Comparison of ENCODE assay signal across 8 mouse cellular contexts in genomic region chr1:191905637-191906533, GRCm38 (mm10). TPM values are rescaled to one million over a fixed set of nuclear protein-coding genes. Genes with fewer than 3 reads are reported as not detected.
DNase-seq lines count a peak whose midpoint lies in the region; ATAC-seq and TF ChIP-seq lines count a peak whose summit lies in the region.

No protein-coding gene starts in this region.

- peak overlapping the region; percentile 96 for H3K27ac ChIP-seq in layer of hippocampus, adult 2 months
- H3K27ac ChIP-seq in intestine, postnatal 0 days (ENCODE audit: low read depth, low read length): peak overlapping the region; percentile 89
- peak overlapping the region; percentile 72 for H3K27ac ChIP-seq in neural tube, embryonic 15.5 days (replicated peaks)

- 0 out of 2 replicates have a peak, but pooled peaks cover 3% of the 10 kb centered on the region for H3K4me1 ChIP-seq in intestine, postnatal 0 days (replicated peaks; ENCODE audit: control insufficient read depth, insufficient read depth, low read length)
- H3K4me1 ChIP-seq in lung, adult 2 months (ENCODE audit: control insufficient read depth, insufficient read depth, low read length): peaks cover 13% of the 10 kb centered on the region
- peaks cover 42% of the 10 kb centered on the region for H3K4me1 ChIP-seq in neural tube, embryonic 15.5 days

- intact Hi-C loops in left cerebral cortex, postnatal 25 days (cut with DNase I): loop anchor here (5.0 kb wide), 1 partner anchor 46 kb away; no protein-coding TSS in a partner anchor

- in situ Hi-C loops in Patski (cut with MboI; ENCODE audit: low pct_unique_long_range_greater_than_20kb): no loop called here

- H3K9ac ChIP-seq in intestine, postnatal 0 days (ENCODE audit: low read depth, low read length): peak overlapping the region; percentile 68
- peak overlapping the region; percentile 83 for H3K9ac ChIP-seq in neural tube, embryonic 15.5 days (replicated peaks)

- ATAC-seq in Patski: peak; percentile 38
- ATAC-seq in erythroblast, adult 5-6 weeks (replicated peaks; ENCODE audit: low FRiP score, poor library complexity, severe bottlenecking): peak; percentile 22; the same call in 1 of the 2 replicates
- peak; percentile 78 for ATAC-seq in intestine, postnatal 0 days
- ATAC-seq in neural tube, embryonic 15.5 days (ENCODE audit: low FRiP score): peak; percentile 64

- POLR2A ChIA-PET in Patski (lab: Charles Lee): interaction anchor here (0.9 kb wide), 1 partner anchor 39 kb away, joined by 4 read pairs; no protein-coding TSS in a partner anchor

- H3K4me3 ChIP-seq in layer of hippocampus, adult 2 months: peak overlapping the region; percentile 77
- peak overlapping the region; percentile 75 for H3K4me3 ChIP-seq in intestine, postnatal 0 days (ENCODE audit: low read depth, low read length)
- peak overlapping the region; percentile 68 for H3K4me3 ChIP-seq in lung, adult 2 months (replicated peaks; ENCODE audit: extremely low read depth, low read depth, low read length)
- H3K4me3 ChIP-seq in neural tube, embryonic 15.5 days (replicated peaks): peak overlapping the region; percentile 97

- no peak for DNase-seq in layer of hippocampus, adult 2 months (ENCODE audit: low spot score in 2 of 2)
- no peak for DNase-seq in layer of hippocampus, postnatal 36 days
- DNase-seq in Patski (ENCODE audit: low read depth, low spot score): no peak
- peak; percentile 69 for DNase-seq in lung, adult 2 months
- no peak for DNase-seq in left cerebral cortex, postnatal 25 days (ENCODE audit: low spot score in 2 of 2)

- 6% methylated on average over 43 of the region's 58 CpGs for WGBS in intestine, postnatal 0 days
- WGBS in lung, adult 2 months: 7% methylated on average over 57 of the region's 58 CpGs
- 5% methylated on average over 40 of the region's 58 CpGs for WGBS in neural tube, embryonic 15.5 days

- no peak for TF ChIP-seq CTCF in layer of hippocampus, adult 2 months (conservative IDR thresholded peaks at IDR 0.05)
- no peak for TF ChIP-seq CTCF in Patski (IDR thresholded peaks at IDR 0.05)
- no peak for TF ChIP-seq CTCF in intestine, postnatal 0 days (IDR thresholded peaks at IDR 0.05; ENCODE audit: low read depth)
- no peak for TF ChIP-seq CTCF in lung, adult 2 months (IDR thresholded peaks at IDR 0.05; ENCODE audit: insufficient read depth, low read length)

- H3K36me3 ChIP-seq in intestine, postnatal 0 days (ENCODE audit: control insufficient read depth, insufficient read depth): peaks cover 10% of the 10 kb centered on the region
- peaks cover 8% of the 10 kb centered on the region for H3K36me3 ChIP-seq in neural tube, embryonic 15.5 days

- no peaks in the 10 kb centered on the region for H3K27me3 ChIP-seq in Patski
- no peaks in the 10 kb centered on the region for H3K27me3 ChIP-seq in intestine, postnatal 0 days (replicated peaks; ENCODE audit: control insufficient read depth, insufficient read depth, low read length)
- H3K27me3 ChIP-seq in neural tube, embryonic 15.5 days (replicated peaks): no peaks in the 10 kb centered on the region

- CTCF ChIA-PET in Patski (lab: Charles Lee): interaction anchor here (1.4 to 2.3 kb wide), 3 partner anchors 13 to 71 kb away, joined by 4 to 8 read pairs (median 6); no protein-coding TSS in a partner anchor

- H3K4me2 ChIP-seq in intestine, postnatal 0 days (replicated peaks; ENCODE audit: low read depth): peak overlapping the region; percentile 86
- peak overlapping the region; percentile 89 for H3K4me2 ChIP-seq in neural tube, embryonic 15.5 days

- 0 out of 2 replicates have a peak, but pooled peaks have one; percentile 14 for TF ChIP-seq POLR2A in lung, adult 2 months (IDR thresholded peaks at IDR 0.05; ENCODE audit: borderline replicate concordance, extremely low read depth, low read depth, low read length)

- H3K9me3 ChIP-seq in intestine, postnatal 0 days (ENCODE audit: control insufficient read depth): no peaks in the 10 kb centered on the region
- no peaks in the 10 kb centered on the region for H3K9me3 ChIP-seq in neural tube, embryonic 15.5 days (replicated peaks)

RNA-seq across cellular contexts. Expression of gene Slc30a1, which starts 0.7 kb away (rescaled TPM):
- 10 to 100 TPM; 35.5 to 37.1 TPM for total RNA-seq in layer of hippocampus, adult 2 months (2021)
- 10 to 100 TPM; 32.2 to 33.7 TPM for total RNA-seq in layer of hippocampus, postnatal 36 days (2021)
- 17.4 TPM for polyA plus RNA-seq in Patski (2021)
- total RNA-seq in erythroblast, adult 5-6 weeks (2015; ENCODE audit: low replicate concordance): 21.1 and 24.0 TPM in 2 replicates
- total RNA-seq in erythroblast, adult 5-6 weeks (2017; ENCODE audit: low replicate concordance): 30.1 and 42.1 TPM in 2 replicates
- 11.6 and 12.8 TPM in 2 replicates for polyA plus RNA-seq in intestine, postnatal 0 days (2015; fragmentation: Nextera tagmentation; extraction: Ambion mirVana)
- polyA plus RNA-seq in lung, adult 2 months (2012; rRNA removed): 23.9 and 28.3 TPM in 2 replicates
- 3.6 and 4.1 TPM in 2 replicates for polyA plus RNA-seq in neural tube, embryonic 15.5 days (2015; fragmentation: Nextera tagmentation; extraction: Ambion mirVana)
- 10 to 100 TPM; 28.2 to 36.9 TPM for total RNA-seq in left cerebral cortex, postnatal 25 days (2021)

Comparison
In these comparisons a context has a peak if more than half of its experiments do, and no peak if none do; other contexts are left out.
1. ATAC-seq: peak in every context shown above with its lines; median percentile 78 in intestine, postnatal 0 days; 64 in neural tube, embryonic 15.5 days; 38 in Patski; 22 in erythroblast, adult 5-6 weeks.